Mouse (Mus musculus) left cerebral cortex, adult 2 months (tissue): ENCODE results near the gene Hoxc4. TPM values are rescaled to one million over a fixed set of nuclear protein-coding genes. Genes with fewer than 3 reads are reported as not detected.

ENCODE experiments used
- DNase-seq, 2 experiments: peaks; one replicate each; pipeline ENCODE4 v3.0.0; 2021 to 2022; ENCODE audit warnings: low spot score in 2 of 2, mixed read lengths in 1 of 2; ENCODE audit errors: extremely low spot score in 1 of 2
- H3K27ac ChIP-seq: fragments of 200-600 bp; 2 replicates; pipeline ENCODE4 v1.8.1; 2022
- H3K4me3 ChIP-seq: fragments of 200-600 bp; 2 replicates; pipeline ENCODE4 v1.8.1; 2022
- CTCF ChIP-seq: fragments of 200-600 bp; IDR thresholded peaks from 2 replicates; pipeline ENCODE4 v1.8.1; 2022; ENCODE audit warnings: antibody characterized with exemption, mild to moderate bottlenecking, moderate library complexity
- intact Hi-C: fragments of 180-260 bp; cut with DNase I; formaldehyde crosslinking; loops from one replicate; pipeline ENCODE4 v1.15.1; 2025
- long read RNA-seq, 2 experiments: library from polyadenylated mRNA; stranded (forward); transcript quantifications; one replicate each; pipeline ENCODE4 v2.0.0; 2021; ENCODE audit warnings: borderline mapping rate in 2 of 2
- total RNA-seq, 2 experiments: library from RNA; stranded (reverse); gene quantifications; 2 replicates each; pipeline ENCODE4 v1.2.3; 2021

The Hoxc4 gene
- not detected for total RNA-seq
- long read RNA-seq, experiment 1: 0 reads
- long read RNA-seq, experiment 2: 0 reads

DNA sequence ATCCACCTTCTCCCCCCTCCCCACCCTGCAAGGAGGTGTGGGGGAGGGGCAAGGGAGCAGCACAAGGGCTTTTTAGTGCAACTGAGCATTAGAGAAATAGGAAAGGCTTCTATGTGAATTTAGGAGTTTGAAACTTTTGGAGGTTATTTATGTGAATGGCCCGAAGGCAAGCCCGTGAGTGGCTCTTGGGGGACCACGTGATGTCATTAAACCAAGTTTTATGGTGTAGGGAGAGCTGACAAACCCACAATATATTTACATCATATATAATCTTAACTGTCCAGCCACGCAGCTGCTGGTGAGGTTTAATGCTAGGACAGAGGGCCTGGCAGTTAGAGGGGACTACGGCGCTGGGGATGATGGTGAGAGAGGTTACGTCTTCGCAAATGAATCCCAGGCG, at the start of gene Hoxc4:
Hoxc4 (plus strand) TSS at position 299 of the 400 bp plus-strand sequence.
- intact Hi-C loops: loop anchor here (10.0 kb wide), 1 partner anchor 296 kb away; the partner anchor contains the start of gene Gpr84
- Histone ChIP-seq H3K27ac (no peak within 1 kb of the TSS), H3K4me3 (no peak within 1 kb of the TSS)
- TF ChIP-seq CTCF: no peak
- DNase-seq: no peak

DNA sequence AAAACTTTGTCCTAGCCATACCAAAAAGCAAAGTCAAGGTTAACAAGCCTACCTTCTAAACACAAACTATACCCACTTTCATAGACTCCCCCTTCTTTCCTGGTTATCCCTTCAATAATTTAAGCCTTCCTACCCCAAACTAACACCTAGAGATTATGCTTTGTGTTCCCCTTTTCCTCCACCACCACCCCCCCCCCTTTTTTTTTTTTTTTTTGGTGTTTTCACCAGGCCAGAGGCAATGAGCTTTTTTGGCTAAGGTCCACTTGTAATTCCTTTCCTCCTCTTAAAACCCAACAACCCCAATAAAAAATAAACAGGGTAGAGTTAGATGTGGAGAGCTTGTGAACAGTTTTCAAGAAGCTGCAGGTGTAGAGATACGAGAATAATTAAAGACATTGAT, 49.4 kb upstream of the Hoxc4 start:
- intact Hi-C loops: no loop called here
- Histone ChIP-seq H3K27ac (no peak overlapping the region), H3K4me3 (no peak overlapping the region)
- TF ChIP-seq CTCF: no peak
- no peak for DNase-seq

DNA sequence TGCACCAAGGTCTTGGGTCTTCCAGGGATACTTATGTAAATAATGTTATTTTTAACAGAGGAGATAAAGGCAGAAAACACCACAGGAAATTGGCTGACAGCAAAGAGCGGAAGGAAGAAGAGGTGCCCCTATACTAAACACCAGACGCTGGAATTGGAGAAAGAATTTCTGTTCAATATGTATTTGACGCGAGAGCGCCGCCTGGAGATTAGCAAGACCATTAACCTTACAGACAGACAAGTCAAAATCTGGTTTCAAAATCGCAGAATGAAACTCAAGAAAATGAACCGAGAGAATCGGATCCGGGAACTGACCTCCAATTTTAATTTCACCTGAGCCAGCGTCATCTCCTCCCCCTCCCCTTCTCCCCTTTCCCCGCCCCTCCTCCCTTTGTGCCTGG, 48.0 kb upstream of the Hoxc4 start:
- no peak overlapping the region for H3K4me3 ChIP-seq
- no peak overlapping the region for H3K27ac ChIP-seq
- intact Hi-C loops: loop anchor here (1.0 to 5.0 kb wide), 2 partner anchors 209 to 273 kb away; no protein-coding TSS in a partner anchor
- peak; percentile 48 for TF ChIP-seq CTCF
- DNase-seq: no peak

DNA sequence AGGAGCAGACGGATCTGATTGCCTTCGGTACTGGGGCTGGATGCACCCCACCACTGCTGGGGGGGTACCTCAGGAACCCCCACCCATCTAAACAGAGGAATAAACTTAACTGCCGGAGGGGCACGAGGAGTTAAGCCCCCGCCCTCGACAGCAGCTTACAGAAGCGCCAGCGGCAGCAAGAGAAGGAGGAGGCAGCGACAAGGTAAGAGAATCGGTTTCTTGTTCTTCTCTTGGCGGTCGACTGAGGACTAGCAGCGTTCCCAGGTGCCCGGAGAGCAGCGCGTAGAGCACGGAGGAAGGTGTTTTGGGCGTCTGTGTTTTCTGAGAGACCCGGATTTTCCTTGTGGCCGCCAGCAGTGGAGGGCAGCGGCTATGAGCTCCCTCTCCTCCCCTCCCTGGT, 46.5 kb upstream of the Hoxc4 start:
- no peak for DNase-seq
- Histone ChIP-seq H3K4me3 (no peak overlapping the region), H3K27ac (no peak overlapping the region)
- intact Hi-C loops: loop anchor here (5.0 kb wide), 1 partner anchor 275 kb away; no protein-coding TSS in a partner anchor
- TF ChIP-seq CTCF: no peak

DNA sequence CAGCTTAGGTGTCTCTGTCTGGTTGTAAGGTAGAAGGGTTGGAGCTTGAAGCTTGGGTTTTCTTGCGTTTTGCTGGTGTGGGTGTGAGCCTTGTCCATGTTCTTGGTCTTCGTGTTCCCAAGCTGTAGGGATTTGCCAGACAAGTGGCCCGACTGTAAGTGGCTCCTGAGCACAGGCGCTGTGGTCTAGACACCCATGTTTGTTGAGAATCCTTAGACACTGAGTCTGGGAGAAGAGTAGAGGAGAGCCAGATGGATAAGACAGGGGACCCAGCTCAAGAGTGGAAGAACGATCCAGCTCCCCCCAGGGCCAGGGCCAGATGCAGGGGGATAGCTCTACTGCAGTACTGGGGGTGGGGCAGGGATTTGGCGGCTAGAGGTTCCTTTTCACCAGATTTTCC, 46.0 kb upstream of the Hoxc4 start:
- DNase-seq: no peak
- Histone ChIP-seq H3K4me3 (no peak overlapping the region), H3K27ac (no peak overlapping the region)
- intact Hi-C loops: loop anchor here (5.0 kb wide), 1 partner anchor 275 kb away; no protein-coding TSS in a partner anchor
- TF ChIP-seq CTCF: no peak

DNA sequence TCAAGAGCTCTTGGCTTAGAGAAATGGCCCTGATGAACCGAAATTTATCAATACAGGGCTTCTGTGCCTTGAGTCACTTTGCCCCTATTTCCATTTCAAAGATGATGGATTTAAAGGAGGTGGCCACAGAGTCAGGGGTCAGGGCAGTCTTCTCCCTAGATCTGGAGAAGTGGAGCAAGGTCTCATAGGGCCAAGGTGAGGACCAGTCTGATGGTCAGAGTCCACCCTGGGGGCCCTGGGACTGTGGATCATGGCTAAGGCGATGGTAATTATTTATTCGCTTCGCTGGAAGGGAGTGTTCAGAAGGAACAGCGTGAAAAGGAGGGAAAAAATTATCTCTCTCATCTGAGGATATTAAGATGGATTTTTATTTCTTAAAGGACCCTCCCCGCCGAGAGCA, 43.7 kb upstream of the Hoxc4 start:
- Histone ChIP-seq H3K4me3 (no peak overlapping the region), H3K27ac (no peak overlapping the region)
- intact Hi-C loops: no loop called here
- TF ChIP-seq CTCF: no peak
- DNase-seq: no peak

DNA sequence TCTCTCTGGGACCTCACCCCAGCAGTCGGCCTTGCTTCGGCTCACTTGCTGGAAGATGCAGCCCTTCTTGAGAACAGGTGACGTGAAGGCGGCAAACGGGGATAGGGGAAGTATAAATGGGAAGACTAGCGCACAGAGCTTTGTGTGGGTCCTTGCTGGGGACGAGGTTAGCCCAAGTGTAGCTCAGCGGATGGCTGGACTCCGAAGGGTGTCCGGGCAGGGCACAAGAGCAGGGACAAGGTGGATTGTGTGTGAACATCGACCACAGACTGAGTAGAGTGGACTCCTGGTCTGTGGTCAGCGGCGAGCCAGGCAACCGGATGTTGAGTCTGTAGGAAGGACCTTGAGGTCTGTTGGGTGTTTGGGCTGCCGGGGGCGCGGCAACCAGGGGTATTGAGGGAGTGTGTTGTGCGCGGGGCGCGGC, 43.0 kb upstream of the Hoxc4 start:
- intact Hi-C loops: no loop called here
- DNase-seq: no peak
- TF ChIP-seq CTCF: no peak
- H3K27ac ChIP-seq: no peak overlapping the region
- H3K4me3 ChIP-seq: no peak overlapping the region

DNA sequence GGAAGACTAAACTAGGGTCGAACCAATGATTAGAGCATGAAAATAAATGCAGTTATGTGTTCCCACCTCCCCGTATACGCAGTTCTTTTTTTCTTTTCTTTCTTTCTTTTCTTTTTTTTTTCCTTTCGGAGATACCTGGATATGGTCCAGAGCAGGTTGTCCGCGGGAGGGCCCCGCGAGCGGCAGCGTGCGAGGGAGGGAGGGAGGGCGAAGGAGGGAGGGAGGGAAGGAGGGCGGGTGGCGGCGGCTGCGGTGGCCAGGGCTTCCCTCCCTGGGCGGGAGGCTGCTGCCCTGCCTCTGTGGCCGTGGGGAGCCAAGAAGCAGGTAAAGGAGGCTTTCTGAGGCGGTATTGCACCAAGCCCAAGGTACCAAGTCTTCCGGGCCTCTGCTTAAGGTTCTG, 42.6 kb upstream of the Hoxc4 start, which contains the start of gene Hoxc9:
Hoxc9 (plus strand) TSS at position 269 of the 400 bp plus-strand sequence.
- DNase-seq: no peak
- no peak for TF ChIP-seq CTCF
- no peak within 1 kb of the TSS for H3K27ac ChIP-seq
- H3K4me3 ChIP-seq: no peak within 1 kb of the TSS
- intact Hi-C loops: no loop called here

DNA sequence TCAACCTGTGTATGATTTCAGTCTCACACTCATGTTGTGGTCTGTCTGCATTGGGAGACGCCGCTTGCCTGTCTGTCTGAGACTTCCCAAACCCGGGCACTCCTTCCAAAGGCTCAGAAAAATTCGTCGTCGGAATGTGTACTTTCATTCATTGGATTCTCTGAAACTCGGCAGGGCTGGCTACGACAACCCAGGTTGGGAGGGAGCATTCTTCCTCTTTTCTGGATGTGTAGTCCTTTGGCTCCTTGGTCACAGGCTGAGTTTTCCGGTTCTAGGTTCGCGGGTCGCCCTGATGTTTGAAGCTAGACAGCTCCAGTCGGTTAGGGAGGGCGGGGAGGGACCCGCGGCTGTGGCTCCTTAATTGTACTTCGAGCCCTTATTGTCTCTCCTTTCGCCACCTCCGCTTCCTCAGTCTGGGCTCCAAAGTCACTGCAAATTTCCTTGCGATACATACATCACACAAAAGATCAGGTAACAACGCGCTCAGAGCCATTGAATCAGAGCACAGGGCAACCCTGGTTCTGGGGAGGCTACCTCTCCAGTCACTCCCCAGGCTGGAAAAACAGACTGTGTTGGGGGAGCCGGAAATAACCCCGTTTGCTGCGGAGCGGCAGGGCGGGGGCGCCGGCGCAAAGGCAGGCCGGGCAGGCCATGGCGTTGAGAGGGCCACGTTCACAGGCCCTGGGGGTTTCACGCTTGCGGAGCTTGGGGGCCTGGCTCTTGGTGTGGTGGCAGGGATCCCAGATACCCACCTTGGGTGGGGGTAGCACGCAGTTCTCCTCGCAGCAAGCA, 41.9 kb upstream of the Hoxc4 start:
- TF ChIP-seq CTCF: no peak
- Histone ChIP-seq H3K4me3 (no peak overlapping the region), H3K27ac (no peak overlapping the region)
- intact Hi-C loops: no loop called here
- DNase-seq: no peak

DNA sequence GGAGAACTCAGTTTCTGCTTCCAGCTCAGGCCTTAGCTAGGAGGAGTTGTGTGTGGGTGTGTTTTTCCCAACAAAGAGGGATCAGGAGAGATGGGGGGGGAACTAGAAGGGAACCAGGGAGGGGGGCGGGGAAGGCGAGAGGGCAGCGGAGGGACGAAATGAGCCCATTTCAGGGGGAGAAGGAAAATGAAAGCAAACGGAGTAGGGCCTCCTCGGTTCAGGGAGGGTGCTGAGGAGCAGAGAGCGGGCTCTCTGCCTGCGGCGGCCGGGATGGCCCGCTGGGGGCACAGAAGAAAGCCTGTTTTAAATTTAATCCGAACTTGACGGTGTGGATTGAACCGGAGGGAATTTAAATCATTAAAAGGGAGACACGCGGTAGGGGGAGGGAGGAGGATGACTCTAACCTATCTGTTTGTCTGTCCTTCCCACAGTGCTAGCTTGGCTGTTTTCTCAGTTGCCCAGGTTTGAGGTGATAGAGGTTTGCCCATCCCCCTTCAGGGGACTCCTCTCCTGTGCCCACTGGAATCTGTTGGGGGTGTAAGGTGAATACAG, 41.2 kb upstream of the Hoxc4 start:
- intact Hi-C loops: no loop called here
- TF ChIP-seq CTCF: no peak

DNA sequence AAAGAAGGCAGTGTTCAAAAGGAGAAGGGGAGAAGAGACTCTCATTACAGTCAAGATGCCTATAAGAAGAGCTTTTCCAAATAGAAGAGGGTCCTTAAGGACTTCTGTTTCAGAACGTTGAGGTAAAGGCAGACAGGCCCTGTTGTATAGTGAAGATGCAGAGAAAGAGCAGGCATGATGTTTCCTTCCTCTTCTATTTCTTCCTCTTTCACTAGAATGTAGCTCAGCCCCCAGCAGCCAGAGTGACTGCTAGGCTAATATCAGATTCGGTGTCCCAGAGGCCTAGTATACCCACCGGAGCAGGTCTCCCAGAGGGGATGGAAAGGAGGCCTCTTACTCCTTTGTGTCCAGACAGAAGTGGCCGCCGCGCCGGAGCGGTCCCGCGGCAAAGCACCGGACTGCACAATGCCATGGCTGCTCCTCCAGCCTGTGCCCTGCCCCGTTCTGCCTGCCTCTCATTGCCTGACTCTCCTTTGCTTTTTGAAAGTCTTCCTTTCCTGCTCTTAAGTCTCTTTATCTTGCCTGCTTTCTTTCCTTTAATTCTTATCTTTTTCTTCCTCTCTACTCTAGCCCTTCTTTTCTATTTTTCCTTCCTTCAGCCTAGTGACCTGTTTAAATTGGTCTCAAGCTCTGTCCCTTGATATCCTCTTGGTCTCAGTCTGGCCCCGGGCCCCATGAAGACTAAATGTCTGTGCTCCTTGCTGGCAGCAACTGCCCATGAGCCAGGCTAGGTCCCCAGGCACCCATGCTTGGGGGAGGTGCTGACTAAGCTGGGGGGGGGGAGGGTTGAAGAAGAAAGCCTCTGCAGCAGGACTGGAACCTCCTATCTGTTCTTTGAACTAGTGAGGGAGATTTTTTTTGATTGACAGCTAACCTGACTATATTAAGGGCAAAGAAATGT, 39.9 kb upstream of the Hoxc4 start:
- H3K4me3 ChIP-seq: no peak overlapping the region
- intact Hi-C loops: no loop called here
- TF ChIP-seq CTCF: no peak
- DNase-seq: no peak
- no peak overlapping the region for H3K27ac ChIP-seq

More for the DNA sequence above, 41.2 kb upstream of the Hoxc4 start:
- no peak for DNase-seq
- no peak overlapping the region for H3K4me3 ChIP-seq
- no peak overlapping the region for H3K27ac ChIP-seq

DNA sequence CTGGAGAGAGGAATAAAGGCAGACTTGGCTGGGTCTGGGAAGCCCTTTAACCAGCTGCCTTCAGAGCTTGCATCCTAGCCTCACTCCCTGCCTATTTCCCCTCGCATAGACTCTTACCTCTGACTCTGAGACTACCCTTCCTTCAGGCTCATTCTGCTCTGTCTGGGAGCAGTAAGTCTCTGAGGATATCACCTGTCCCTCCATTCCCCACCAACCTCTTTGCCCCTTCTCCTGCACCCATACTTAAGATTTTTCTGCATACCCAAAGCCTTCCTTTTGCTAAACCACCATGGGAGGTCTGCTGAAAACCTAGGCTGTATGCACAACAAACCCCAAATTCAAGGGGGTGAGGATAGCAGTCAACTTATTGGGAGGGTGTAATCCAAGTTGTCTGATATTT, 38.8 kb upstream of the Hoxc4 start:
- no peak for TF ChIP-seq CTCF
- intact Hi-C loops: no loop called here
- DNase-seq: no peak

More for the DNA sequence above, 38.8 kb upstream of the Hoxc4 start:
- Histone ChIP-seq H3K27ac (no peak overlapping the region), H3K4me3 (no peak overlapping the region)
